Mouse (Mus musculus) intestine, embryonic 14.5 days (tissue): ENCODE measurements at regions not wholly inside any gene's neighbourhood (a gene's known extent, or its start where the extent isn't known, plus 50 kb on each side); places are given as distances from the start of the nearest gene placed in this dataset.
"Not testable (repeated sequence)": the region's sequence is repeated elsewhere in the genome, so short reads cannot be mapped to it uniquely, and the experiment has no call there.

Experiments
- ATAC-seq: fragments of 200-750 bp; cut with Nextera tagmentation; replicated peaks from 2 replicates; pipeline ENCODE4 v1.8.0; 2017; ENCODE audit warnings: low read depth, moderate number of reproducible peaks, moderate TSS enrichment, moderate library complexity; ENCODE audit not compliant: low FRiP score, low TSS enrichment
- DNase-seq: peaks from one replicate; pipeline ENCODE4 v3.0.0-alpha.2; 2018; ENCODE audit warnings: low spot score
- H3K27ac ChIP-seq: fragments of 300-500 bp; sonication (generic); 2 replicates; pipeline ENCODE4 v1.5.1; 2014; ENCODE audit warnings: low read depth, mild to moderate bottlenecking, control low read depth
- H3K27me3 ChIP-seq: fragments of 300-500 bp; sonication (generic); replicated peaks from 2 replicates; pipeline ENCODE4 v1.6.1; 2014; ENCODE audit warnings: low read length, control low read depth; ENCODE audit not compliant: control insufficient read depth, insufficient read depth
- H3K36me3 ChIP-seq: fragments of 300-500 bp; sonication (generic); 2 replicates; pipeline ENCODE4 v1.6.1; 2014; ENCODE audit warnings: low read length, control low read depth; ENCODE audit not compliant: control insufficient read depth, insufficient read depth
- H3K4me1 ChIP-seq: fragments of 300-500 bp; sonication (generic); replicated peaks from 2 replicates; pipeline ENCODE4 v1.6.1; 2014; ENCODE audit warnings: low read length, control low read depth, mixed read lengths; ENCODE audit not compliant: control insufficient read depth, insufficient read depth
- H3K4me2 ChIP-seq: fragments of 300-500 bp; sonication (generic); 2 replicates; pipeline ENCODE4 v1.6.1; 2014; ENCODE audit warnings: low read length
- H3K4me3 ChIP-seq: fragments of 300-500 bp; sonication (generic); 2 replicates; pipeline ENCODE4 v1.5.1; 2014; ENCODE audit warnings: low read depth, low read length, control low read depth, mixed read lengths
- H3K9ac ChIP-seq: fragments of 300-500 bp; sonication (generic); 2 replicates; pipeline ENCODE4 v1.6.1; 2014; ENCODE audit warnings: mild to moderate bottlenecking, low read length
- H3K9me3 ChIP-seq: fragments of 300-500 bp; sonication (generic); 2 replicates; pipeline ENCODE4 v1.6.1; 2016; ENCODE audit warnings: low read length, control low read depth; ENCODE audit not compliant: control insufficient read depth
- WGBS: fragments of 180-500 bp; shearing (Covaris S2); extraction: QIAGEN DNeasy Blood & Tissue Kit; methylation state at CpG from one replicate; pipeline ENCODE4 v1.1.7; 2014; 5-methylcytosine and 5-hydroxymethylcytosine counted together

- not testable (repeated sequence) for ATAC-seq, H3K27me3 ChIP-seq, H3K4me1 ChIP-seq, H3K9ac ChIP-seq, H3K9me3 ChIP-seq, DNase-seq, H3K4me3 ChIP-seq, H3K27ac ChIP-seq, H3K36me3 ChIP-seq, H3K4me2 ChIP-seq
- WGBS, result no CpG with 5 or more reads among the region's 3 CpGs
These were observed 68.3 kb upstream of the Gm21119 start for GRCm38 (mm10) chr8:20546401-20546800.

- 0 out of 2 replicates have a peak overlapping the region, but pooled peaks have one; percentile 31 for H3K4me2 ChIP-seq
- WGBS, result 9% methylated on average over 60 of the region's 64 CpGs
- peak overlapping the region; percentile 85 for H3K9ac ChIP-seq
- not testable (repeated sequence) for H3K4me1 ChIP-seq, H3K27me3 ChIP-seq, H3K9me3 ChIP-seq, H3K36me3 ChIP-seq
- peak; percentile 74 for DNase-seq
- H3K4me3 ChIP-seq, result peak overlapping the region; percentile 56
- peak; percentile 100 for ATAC-seq
- peak overlapping the region; percentile 80 for H3K27ac ChIP-seq
These were observed 64.5 kb upstream of the Gm21119 start for GRCm38 (mm10) chr8:20550054-20550778.

- WGBS, result no CpG with 5 or more reads among the region's 6 CpGs
- H3K9me3 ChIP-seq, H3K4me2 ChIP-seq: not testable (repeated sequence)
These were observed 58.1 kb upstream of the Gm21119 start for GRCm38 (mm10) chr8:20556501-20557181.

DNA sequence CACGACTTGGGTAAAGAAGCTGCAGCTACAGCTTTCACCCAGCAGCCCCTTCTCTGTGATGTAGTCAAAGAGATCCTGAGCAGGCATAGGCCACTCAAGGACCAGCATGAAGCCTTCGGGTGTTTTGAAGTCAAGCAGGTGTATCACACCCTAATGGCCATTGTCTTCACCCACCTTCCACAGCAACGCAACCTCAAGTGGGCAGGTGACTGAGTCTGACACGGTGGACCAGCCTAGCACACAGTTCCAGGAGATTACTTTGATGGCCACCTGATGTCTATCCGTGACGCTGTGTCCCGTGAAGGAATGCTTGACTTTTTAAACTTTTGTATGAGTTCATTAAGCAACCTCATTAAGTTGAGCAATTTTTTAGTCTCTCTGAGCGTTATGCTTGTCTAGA lies 57.5 kb upstream of the Gm21119 start:
- H3K4me1 ChIP-seq, result not testable (repeated sequence)

More at GRCm38 (mm10) chr8:20556501-20557181, 58.1 kb upstream of the Gm21119 start:
- not testable (repeated sequence) for H3K9ac ChIP-seq, H3K27me3 ChIP-seq, H3K27ac ChIP-seq, H3K36me3 ChIP-seq, H3K4me3 ChIP-seq, H3K4me1 ChIP-seq, DNase-seq
- peak; percentile 66 for ATAC-seq

DNA sequence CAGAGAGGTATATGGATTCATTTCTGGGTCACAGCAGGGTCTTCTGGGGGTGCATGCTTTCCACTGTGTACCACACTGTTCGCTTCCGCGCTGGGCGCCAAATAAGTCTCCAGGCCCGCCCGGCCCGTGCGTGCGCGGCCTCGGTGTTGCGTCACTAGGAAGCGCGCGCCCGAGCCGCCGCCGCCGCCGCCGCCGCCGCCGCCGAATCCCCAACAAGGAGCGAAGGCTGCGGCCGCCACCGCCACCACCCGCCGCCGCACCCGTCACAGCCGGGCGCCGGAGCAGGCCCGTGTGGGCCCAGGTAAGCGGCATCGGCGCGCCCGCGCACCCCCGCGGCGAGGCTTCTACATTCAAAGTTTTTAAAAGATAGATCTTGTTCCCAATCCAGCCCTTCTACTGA lies 57.1 kb upstream of the Gm21119 start:
- not testable (repeated sequence) for H3K4me1 ChIP-seq, H3K4me2 ChIP-seq, H3K9me3 ChIP-seq, H3K36me3 ChIP-seq, H3K9ac ChIP-seq, H3K4me3 ChIP-seq, H3K27ac ChIP-seq, H3K27me3 ChIP-seq, DNase-seq
- peak; percentile 99 for ATAC-seq
- WGBS, result 53% methylated on average over 39 of the region's 47 CpGs

More for the DNA sequence above, 57.5 kb upstream of the Gm21119 start:
- H3K36me3 ChIP-seq, H3K27me3 ChIP-seq, H3K4me3 ChIP-seq, H3K27ac ChIP-seq, H3K4me2 ChIP-seq, H3K9ac ChIP-seq, H3K9me3 ChIP-seq: not testable (repeated sequence)
- WGBS, result 79% methylated on average over 7 of the region's 8 CpGs
- DNase-seq (peak; percentile 27), ATAC-seq (peak; percentile 84)
